Mouse (Mus musculus): ENCODE measurements around the gene Mrps35.

DNA sequence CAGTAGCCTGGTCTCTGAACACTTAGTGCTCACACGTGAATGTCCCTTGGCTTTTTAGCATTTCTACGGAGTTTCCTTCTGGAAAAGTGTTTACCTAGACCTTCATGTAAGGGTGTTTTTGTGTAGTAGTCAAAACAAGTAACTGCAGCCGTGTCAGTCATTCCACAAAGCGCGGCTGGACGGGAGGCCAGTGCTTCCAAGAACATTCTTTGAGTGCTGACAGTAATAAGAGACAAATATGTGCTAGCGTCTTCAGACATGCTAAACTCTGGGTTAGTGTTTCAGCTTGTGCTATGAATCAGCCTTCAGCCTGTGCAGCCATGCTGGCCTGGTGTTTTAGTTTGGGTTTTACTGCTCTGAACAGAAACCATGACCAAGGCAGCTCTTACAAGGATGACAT is 20.1 kb downstream of the Mrps35 start:
- no peak for TF ChIP-seq CTCF (IDR thresholded peaks at IDR 0.05; ENCODE audit: control insufficient read depth, insufficient read depth, insufficient replicate concordance, low read depth, low read length)
- no peak for TF ChIP-seq POLR2A (IDR thresholded peaks at IDR 0.05; ENCODE audit: control insufficient read depth, low read depth, low read length)
